Mouse (Mus musculus) megakaryocyte progenitor cell, adult 5-6 weeks (primary cell): ENCODE results near the gene Ap1m2. TPM values are rescaled to one million over a fixed set of nuclear protein-coding genes. Genes with fewer than 3 reads are reported as not detected.

ENCODE experiments used
- ATAC-seq: replicated peaks from 2 replicates; pipeline ENCODE4 v1.8.0; 2016; ENCODE audit warnings: mild to moderate bottlenecking, moderate TSS enrichment, inconsistent platforms; ENCODE audit not compliant: poor library complexity
- total RNA-seq, 2 experiments: library from RNA; stranded (forward) in 1 of 2; stranded (reverse) in 1 of 2; fragments of 157-497, 149-512 nt in 1 of 2; fragments of 200-1000 nt in 1 of 2; gene quantifications; 2 replicates each; pipeline versions ENCODE4 v1.2.3 to v1.2.4; 2015 to 2017

Gene Ap1m2
- total RNA-seq (2015) (0.32 and 0.57 TPM in 2 replicates), total RNA-seq (2017) (0.44 and 2.8 TPM in 2 replicates)

- no peak for ATAC-seq
Measured at GRCm38 (mm10) chr9:21312134-21312533, at the start of gene Ap1m2. Gene Ap1m2 (minus strand): TSS chr9:21312337.

- peak; percentile 90 for ATAC-seq
Measured at GRCm38 (mm10) chr9:21356981-21357718, 45.0 kb upstream of the Ap1m2 start.

GRCm38 (mm10) chr9:21354796-21355195, 42.7 kb upstream of the Ap1m2 start:
- no peak for ATAC-seq

- ATAC-seq: no peak
Measured at GRCm38 (mm10) chr9:21353373-21353686, 41.2 kb upstream of the Ap1m2 start.

DNA sequence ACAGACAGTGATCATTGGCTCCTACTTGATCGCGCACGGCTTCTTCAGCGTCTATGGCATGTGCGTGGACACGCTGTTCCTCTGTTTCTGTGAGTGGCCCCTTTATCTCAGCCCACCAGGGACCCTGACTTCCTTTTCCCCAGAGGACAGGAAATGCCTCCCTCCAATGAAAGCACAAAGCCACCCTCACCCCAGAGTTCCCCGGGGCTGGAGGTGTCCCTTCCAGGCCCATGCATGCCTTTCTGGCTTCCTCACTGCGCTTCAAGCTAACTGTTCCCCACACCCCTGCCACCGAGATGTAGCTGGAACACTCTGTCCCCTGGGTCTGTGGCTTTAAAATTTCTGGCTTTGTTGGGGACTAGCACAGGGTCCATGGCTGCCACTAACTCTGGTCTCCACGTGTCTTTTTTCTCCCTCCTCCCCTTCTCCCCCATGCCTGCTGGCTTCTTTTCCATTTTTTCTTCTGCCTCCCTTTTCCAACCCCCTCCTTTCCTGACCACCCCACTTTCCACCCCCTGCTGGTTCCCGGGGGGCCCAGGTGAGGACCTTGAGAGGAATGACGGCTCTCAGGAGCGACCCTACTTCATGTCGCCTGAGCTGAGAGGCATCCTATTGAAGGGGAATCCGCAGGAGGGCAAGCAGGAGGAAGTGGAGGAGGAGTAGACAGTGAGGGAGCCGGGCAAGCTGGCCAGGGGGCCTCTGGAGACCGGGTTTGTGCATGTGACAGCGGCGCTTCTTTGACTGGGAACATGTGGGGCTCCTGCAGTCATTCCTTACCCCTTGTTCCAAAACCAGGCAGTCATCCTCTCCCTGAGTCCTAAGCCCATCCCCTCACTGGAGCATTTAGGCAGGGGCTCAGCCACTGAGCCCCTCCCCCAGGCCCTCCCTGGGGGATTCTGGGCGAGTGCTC, 40.6 kb upstream of the Ap1m2 start:
- ATAC-seq: peak; percentile 73

DNA sequence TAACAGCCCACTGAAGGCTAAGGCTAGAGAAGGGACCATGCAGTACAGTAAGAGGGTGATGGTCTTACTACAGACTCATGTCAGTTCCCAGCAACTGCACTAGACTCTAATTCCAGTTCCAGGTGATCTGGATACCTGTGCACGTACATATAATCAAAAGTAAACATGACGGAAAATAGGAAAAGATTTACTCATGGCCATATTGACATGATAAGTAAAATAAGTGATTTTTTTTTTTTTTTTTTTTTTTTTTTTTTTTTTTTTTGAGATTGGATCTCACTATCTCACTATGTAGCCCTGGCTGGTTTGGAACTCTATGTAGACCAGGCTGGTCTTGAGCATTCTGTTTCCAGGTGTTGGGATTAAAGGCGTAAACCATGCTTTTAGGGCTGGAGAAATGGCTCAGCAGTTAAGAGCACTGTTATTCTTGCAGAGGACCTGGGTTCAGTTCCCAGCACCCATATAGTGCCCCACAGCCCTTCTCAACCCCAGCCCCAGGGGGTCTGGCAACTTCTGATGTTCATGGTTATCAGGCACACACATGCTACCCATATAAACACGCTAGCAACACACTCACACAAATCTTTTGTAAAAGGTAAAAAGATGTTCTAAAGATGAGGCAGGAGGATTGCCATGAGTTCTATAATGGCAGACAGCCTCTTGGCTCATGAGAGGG, 39.7 kb upstream of the Ap1m2 start:
- ATAC-seq: no peak

DNA sequence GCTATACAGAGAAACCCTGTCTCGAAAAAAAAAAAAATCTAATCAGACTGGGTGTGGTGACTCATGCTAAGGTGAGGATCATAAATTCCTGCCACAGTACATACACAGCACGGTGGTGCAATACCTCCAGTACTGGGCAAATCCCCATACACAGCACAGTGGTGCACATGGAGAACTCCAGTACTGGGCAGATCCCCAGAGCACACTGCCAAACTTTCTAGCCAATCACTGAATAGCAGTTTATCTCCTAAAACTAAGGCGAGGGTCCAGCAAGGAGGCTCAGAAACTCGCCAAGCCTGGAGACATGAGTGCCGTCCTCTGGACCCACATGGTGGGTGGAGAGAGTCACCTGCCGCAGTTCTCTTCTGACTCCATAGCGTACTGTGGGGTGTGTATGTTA, 39.0 kb upstream of the Ap1m2 start:
- 0 out of 2 replicates have a peak, but pooled peaks have one; percentile 30 for ATAC-seq

GRCm38 (mm10) chr9:21348152-21348551, 36.0 kb upstream of the Ap1m2 start:
- ATAC-seq: peak; percentile 67

DNA sequence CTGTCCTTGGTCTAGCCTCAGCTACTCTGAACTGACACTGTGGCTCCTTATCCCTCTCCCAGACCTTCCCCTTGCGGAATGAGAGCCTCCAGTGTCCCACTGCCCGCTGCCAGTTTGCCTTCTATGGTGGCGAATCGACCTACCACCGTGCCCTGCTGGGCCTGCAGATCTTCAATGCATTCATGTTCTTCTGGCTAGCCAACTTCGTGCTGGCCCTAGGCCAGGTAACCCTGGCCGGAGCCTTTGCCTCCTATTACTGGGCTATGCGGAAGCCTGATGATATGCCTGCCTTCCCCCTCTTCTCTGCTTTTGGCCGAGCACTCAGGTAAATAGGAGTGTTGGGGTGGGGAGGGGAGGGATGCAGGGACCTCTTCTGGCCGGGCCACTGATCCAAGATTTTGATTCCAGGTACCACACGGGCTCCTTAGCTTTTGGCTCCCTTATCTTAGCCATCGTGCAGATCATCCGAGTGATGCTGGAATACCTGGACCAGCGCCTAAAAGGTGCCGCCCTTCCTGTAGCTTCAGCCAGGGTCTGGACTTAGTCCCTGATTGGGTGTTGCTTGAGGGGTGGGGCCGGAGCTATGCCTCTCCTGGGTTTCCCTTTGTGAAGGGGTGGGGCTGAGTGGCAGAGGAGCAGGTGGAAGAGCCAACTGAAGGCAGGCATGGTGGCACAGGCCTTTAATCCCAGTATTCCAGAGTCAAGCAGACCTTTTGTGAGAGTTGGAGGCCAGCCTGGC, 34.7 kb upstream of the Ap1m2 start:
- ATAC-seq: no peak

DNA sequence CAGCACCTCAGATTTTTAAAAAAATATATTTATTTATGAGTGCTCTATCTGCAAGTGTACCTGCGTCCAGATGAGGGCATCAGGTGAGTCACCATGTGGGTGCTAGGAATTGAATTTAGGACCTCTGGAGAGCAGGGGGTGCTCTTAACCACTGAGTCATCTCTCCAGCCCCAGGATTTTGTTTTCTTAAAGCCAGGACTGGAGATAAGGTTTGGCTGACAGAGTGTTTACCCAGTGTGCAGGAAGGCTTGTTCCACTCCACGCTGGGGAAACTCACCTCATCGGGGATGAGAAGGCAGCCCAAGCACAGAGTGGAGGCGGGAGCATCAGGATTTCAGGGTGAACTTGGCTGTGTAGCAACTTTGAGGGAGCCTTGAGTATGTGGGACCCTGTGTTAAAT, 28.3 kb upstream of the Ap1m2 start:
- no peak for ATAC-seq

- ATAC-seq: no peak
Measured at GRCm38 (mm10) chr9:21337652-21338051, 25.5 kb upstream of the Ap1m2 start.

- no peak for ATAC-seq
Measured at GRCm38 (mm10) chr9:21336491-21336890, 24.4 kb upstream of the Ap1m2 start.

- no peak for ATAC-seq
Measured at GRCm38 (mm10) chr9:21335391-21335790, 23.3 kb upstream of the Ap1m2 start.

DNA sequence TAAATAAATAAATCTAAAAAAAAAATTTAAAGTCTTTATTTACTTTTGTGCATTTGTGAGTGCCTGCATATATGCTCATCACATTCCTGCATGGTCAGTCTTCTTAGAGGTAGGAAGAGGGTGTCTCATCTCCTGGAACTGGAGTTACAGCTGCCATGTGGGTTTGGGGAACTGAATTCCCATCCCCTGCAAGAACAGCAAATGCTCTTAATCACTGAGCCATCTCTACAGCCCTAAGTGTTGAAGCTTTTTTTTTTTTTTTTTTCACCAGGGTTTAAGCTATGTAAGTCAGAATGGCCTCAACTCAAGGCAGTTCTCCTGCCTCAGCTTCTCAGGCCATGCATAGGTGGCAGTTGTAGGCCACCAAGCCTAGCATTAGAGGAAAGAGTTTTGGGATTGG, 22.6 kb upstream of the Ap1m2 start:
- no peak for ATAC-seq

GRCm38 (mm10) chr9:21333523-21333922, 21.4 kb upstream of the Ap1m2 start:
- no peak for ATAC-seq

DNA sequence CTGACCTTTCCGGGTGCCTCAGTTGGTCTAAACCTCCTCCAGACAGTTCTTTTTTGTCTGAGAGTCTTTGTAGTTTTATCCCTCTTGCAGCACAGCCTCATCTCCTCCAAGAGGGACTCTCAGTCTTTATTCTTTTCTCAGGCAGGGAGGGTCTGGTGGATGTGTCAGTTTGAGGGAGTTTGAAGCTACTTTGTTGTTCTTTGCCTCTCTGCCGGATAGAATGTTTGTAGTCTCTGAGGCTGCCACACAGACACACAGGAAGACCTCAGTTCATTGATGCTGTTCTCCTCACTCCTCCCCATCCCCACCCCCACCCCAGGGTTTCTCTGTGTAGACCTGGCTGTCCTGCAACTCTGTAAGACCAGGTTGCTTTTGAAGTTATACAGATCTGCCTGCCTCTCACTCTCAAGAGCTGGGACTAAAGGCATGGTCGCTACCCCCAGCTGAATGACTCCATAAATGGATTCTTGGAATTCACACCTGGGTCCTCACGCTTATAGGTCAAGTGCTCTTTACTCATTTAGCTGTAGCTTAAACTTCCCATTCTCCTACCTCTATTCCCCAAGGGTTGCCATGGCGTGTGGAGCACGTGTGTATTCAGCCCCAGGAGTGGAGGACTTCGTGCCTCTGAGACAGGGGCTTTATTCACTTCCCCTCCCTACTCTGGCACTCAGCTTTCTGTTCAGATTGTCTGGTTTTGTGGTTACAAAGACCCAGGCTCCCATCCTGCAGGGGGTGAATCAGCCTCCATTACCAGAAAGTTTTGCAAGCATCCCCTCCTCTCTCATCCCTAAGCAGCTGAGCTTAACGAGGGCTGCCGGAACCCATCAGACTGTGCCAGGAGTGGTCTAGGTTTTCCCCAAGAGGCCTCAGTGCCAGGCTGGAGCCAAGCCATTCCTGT, 20.3 kb upstream of the Ap1m2 start:
- peak; percentile 73 for ATAC-seq

- ATAC-seq: peak; percentile 24
Measured at GRCm38 (mm10) chr9:21331365-21332140, 19.4 kb upstream of the Ap1m2 start.

DNA sequence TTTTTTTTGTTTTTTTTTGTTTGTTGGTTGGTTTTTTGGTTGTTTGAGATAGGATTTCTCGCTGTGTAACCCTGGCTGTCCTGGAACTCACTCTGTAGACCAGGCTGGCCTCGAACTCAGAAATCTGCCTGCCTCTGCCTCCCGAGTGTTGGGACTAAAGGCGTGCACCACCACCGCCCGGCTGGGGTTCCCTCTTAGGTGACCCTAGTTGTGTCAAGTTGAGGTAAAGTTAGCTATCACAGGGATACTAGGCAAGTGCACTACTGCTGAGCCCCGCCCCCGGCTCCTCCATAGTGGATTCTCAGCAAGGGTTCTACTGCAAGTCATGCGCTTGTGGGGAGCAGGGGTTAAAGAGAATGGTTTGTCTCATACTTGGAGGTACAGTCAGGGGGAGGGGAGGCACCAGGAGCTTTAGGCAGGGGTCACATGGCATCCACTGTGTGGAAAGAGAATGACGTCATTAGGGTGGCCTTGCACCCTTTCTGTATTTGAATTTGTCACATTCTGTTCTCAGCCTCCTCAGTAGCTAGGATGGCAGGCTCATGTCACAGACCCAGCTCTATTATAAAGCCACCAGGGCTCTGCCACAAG, 17.7 kb upstream of the Ap1m2 start:
- no peak for ATAC-seq

DNA sequence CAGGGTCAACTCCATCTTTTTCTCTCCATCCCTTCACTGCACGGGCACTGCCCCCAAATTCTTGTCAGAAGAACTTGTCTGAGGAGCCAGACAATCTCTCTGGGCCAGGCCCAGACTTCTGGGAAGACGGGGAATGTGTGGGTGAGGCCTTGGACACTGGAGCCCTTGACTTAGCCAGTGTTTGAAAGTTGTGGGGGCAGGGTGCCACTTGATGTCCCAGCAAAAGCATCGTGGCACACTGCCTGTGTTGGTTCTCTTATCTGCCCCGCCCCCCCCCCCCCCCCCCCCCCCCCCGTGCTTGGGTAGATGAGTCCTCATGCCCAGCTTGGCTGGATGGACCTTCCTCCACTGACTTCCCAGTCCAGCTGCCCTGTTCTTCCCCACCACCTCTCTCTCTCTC, 16.9 kb upstream of the Ap1m2 start:
- ATAC-seq: no peak
